Mouse (Mus musculus): ENCODE results near the gene Sbno1.
A peak's percentile ranks its signal among the peaks of the same experiment; 100 is the strongest.
"Not testable (repeated sequence)": the region's sequence is repeated elsewhere in the genome, so short reads cannot be mapped to it uniquely, and the experiment has no call there.

Sbno1 gene

DNA sequence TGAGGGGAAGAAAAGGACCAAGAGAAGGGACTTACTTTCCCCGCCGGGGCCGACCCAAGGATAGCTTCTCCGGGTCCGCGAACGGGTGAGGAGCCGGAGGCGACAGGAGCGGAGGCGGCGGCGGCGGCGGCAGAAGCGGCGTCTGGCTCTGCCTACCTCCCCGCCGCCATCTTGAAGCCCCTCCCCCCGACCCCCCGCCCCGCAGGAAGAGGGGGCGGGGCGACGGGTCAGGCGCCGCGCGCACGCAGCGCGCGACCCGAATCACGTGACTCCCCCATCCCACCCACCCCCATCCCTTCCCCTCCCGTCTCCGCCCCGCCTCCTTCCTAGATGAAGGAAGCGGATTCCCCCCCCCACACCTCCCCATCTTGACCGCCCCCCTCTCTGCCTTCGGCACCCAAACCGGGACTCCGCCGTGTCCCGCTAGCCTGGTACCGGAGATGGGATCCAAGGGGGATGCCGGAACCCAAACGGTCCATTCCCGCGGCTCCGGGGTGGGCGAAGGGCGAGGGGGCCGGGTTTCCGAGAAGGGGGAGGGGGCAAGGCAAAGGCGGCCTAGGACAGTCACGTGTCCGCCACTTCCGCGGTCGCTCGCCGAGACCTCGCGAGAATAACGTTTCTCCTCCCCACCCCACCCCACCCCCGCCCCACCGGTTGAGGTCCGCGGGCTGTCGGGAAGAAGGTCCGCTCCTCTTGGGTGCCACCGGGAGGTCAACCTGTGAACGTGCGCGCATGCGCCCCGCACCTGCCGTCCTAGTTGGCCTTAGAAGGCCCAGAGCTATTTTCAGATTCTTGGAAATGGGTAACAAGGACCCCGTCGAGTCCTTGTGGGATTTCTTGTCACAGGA lies at the start of gene Sbno1:
Gene Sbno1, minus strand, starts transcription at position 590 of the 848 bp plus-strand sequence.
- DNase-seq (ENCODE audit: low read depth, low spot score) = peak; percentile 96

DNA sequence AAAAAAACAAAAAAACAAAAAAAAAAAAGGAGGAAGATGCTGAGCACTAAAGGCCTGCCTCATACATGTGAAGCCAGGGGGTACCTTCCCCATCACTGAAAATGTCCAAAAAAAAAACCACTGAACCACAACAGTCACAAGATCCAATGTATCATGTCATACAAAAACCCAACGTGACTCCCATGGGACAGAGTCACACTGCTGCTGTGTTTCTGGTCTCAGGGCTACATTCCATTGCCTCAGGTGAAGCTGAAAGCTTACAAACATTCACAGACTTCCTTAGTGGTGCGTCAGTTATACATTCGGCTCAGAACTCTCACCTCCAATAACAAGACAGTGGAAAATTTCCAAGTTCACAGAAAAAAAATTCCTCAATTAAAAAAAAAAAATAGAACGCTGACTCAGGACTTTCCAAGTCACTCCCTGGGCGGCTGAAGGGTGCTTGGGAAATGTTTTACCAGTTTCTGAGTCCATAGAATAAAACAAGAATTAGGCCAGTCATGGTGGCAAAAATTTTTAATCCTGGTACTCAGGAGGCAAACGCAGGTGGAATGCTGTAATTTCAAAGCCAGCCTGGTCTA lies 44.9 kb upstream of the Sbno1 start:
- no peak for DNase-seq (ENCODE audit: low read depth, low spot score)

DNA sequence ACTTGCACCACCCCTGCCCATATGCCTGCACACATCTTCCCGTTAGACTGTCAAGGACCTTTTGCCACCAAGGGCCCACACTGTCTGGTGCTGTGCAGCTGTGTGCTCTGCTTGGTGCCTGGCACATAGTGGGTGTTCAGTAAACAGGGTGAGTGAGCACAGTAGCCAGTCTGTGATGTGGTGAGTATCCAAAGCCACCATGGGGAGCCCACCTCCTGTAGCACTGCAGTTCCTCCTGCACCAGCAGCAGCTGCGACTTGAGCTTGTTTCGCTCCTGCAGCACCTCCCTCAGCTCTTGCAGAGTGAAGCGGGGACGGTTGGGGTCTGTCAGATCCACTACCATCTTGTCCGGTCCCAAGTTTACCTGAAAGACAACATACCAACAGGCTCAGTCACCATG lies 43.7 kb upstream of the Sbno1 start:
- DNase-seq (ENCODE audit: low read depth, low spot score) = no peak

DNA sequence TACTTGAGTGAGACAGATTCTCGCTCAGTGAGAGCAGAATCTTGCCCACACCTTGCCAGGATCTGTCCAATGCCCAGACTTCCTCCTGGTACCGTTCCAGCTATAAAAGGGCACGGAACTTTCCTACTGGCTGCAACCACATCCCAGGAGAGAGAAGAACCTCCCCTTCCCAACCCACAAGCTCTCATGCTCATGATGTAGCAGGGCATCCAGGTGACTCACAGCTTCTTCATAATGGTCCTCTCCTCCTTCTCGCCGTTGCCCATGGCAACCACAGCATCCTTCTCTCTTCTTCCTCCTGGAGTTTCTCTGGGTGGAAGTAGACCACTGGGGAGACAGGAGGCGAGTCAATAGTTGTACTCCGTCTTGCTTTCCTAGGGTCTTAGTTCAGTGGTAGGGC lies 42.6 kb upstream of the Sbno1 start:
- no peak for DNase-seq (ENCODE audit: low read depth, low spot score)

DNA sequence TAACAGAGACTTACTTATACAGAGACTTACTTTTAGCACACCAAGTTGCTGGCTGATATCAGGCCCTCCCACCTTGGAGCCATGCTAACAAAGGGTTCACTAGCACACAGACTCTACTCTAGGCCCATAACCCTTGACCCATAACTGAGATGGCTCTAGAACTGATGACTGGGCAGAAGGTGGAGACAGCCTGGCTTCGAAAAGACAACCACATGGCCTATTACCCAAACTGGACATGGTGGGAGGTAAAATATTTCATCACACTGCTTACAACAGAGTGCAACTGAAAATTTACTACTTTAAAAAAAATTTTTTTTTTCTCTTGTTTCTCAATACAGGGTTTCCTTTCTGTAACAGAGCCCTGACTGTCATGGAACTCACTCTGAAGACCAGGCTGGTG lies 42.0 kb upstream of the Sbno1 start:
- no peak for DNase-seq (ENCODE audit: low read depth, low spot score)

DNA sequence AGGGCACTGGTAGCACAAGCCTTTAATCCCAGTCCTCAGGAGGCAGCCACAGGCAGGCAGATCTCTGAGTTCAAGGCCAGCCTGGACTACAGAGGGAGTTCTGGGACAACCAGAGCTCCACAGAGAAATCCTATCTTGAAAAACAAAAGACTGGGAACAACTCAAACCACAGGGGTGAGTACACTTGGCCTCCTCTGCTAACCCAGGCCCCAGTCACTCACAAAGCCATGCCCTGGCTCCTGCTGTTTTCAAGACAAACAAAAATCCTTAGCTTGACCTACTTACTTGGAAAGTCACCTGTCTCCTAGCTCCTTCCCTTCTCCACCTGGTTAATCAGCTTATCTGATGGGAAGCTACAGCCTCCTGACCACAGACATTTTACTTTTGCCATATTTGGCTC lies 39.1 kb upstream of the Sbno1 start:
- no peak for DNase-seq (ENCODE audit: low read depth, low spot score)

DNA sequence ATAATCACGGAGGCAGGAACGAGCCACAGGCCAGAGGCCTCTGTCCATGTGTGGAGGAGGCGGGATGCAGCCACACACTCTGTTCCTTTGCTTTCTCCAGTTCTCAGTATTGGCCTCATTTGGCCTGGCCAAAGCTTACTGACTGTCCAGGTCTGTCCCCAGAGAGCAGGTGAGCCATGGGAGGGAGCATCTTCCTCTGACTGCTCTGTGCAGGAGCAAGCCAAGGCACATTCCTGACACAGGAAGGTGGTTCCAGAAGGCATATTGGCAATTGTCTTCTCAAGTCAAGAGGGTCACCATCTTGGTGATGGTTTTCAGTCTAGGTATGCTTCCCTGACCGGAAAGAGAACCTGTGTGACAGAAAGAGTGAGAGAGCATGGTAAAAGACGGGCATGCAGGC lies 37.7 kb upstream of the Sbno1 start:
- no peak for DNase-seq (ENCODE audit: low read depth, low spot score)

DNA sequence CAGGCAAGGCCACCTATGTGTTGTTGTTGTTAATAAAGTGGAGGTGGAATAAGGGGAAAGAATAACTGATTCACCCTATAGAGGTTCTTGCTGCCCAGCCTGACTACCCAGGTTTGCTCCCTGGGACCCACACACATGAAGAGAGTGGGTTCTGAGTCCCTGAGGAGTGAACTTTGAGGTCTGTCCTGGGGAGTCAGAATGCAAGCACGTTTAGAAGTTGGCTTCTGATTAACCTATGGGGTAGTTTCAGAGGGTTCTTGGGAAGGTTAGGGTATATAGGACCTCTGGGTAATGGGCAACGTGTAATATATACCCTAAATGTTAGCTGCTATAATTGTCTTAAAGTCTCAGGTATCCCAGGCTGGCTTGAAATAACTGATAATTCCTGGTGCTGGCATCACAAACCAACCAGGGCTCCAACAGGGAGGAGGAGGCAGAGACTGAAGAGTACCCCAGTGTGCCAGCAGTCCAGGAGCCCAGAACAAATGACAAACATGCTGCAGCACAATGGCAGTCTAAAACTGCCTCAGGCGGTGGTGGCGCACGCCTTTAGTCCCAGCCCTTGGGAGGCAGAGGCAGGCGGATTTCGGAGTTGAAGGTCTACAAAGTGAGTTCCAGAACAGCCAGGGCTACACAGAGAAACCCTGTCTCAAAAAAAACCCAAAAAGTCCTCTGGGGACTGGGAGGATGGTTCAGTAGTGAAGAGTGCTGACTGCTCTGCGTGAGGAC lies 36.7 kb upstream of the Sbno1 start:
- DNase-seq (ENCODE audit: low read depth, low spot score) = no peak

DNA sequence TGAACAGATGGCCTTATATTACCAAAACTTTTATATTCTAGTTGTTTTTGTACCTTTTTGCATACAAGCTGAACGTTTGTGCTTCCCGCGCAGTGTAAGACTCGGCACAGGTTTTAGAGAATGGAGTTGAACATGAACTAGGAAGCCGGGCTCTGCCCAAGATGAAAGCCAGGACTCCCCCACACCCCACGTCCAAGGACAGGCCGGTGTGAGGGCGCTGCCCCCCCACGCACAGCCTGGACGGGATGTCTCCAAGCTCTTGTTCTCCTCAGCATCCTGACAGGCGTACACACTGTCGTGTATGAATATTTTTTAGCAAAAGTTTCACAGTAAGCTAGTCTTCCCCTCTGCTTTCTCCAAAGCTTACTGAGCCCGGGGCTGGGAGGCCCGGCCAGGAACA lies 35.1 kb upstream of the Sbno1 start:
- DNase-seq (ENCODE audit: low read depth, low spot score) = not testable (repeated sequence)

DNA sequence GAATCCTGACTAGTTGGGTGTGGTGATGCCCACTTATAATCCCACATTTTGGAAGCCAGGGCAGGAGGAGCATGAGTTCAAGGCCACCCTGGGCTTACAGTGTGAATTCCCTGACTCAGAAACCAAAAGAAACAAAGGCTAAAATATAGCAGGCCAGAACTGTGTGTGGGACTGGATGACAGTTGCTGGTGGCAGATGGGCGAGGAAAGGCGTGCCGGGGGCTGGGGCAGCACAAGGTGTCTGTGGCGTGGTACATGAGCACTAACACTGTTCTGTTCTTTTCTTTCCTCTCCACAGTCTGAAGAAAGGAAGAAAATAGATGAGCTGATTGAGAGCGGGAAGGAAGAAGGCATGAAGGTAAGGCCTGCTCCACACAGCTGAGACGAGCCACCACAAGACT lies 31.0 kb upstream of the Sbno1 start:
- DNase-seq (ENCODE audit: low read depth, low spot score) = no peak

DNA sequence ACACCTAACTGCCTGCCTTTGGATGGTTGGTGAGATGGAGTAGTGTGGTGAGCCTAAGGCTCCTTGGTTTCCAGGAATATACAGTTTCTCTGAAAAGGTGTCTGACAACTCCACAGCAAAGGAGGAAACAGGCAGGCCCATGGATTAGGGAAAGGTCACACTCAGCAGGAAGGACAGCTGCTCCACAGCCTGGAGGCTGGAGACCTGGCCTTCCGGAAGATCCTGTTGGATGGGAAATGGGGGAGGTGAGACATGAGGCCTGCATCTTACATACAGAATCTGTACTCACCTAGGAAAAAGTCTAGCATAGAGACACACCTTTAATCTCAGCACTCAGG lies 28.2 kb upstream of the Sbno1 start:
- no peak for DNase-seq (ENCODE audit: low read depth, low spot score)

DNA sequence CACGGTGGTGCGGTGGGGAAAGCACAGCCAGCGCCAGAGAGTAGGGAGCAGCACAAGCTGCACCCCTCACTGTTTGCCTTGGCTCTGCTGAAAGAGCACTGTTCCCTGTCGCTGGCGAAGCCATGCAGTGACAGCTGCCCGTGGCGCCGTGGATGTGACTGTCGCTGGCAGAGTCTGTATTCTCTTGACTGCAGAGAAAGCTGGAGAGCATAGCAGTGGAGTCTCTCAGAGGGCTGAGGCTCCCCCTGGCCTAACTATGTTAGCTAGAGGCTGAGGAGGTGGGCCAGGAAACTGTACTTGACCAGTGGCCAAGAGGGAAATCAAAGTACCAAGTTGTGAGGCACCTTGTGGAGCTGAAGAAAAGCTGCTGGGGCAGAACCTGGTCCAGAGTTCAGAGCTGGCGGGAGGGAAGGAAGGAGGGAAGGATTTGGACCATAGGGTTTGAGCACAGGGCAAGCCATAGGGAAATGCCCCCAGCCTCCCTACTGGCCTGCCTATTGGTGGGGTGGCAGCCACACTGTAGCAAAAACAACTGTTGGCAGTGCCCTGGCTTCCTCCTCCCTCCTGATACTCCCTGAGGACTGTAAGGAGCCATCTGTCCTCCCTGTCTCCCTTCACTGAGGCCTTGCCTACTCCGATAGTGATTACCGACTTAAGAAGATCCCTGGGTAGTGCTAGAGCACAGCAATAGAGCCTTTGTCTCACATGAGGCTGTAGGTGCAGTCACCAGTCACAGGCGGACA lies 27.7 kb upstream of the Sbno1 start:
- no peak for DNase-seq (ENCODE audit: low read depth, low spot score)

DNA sequence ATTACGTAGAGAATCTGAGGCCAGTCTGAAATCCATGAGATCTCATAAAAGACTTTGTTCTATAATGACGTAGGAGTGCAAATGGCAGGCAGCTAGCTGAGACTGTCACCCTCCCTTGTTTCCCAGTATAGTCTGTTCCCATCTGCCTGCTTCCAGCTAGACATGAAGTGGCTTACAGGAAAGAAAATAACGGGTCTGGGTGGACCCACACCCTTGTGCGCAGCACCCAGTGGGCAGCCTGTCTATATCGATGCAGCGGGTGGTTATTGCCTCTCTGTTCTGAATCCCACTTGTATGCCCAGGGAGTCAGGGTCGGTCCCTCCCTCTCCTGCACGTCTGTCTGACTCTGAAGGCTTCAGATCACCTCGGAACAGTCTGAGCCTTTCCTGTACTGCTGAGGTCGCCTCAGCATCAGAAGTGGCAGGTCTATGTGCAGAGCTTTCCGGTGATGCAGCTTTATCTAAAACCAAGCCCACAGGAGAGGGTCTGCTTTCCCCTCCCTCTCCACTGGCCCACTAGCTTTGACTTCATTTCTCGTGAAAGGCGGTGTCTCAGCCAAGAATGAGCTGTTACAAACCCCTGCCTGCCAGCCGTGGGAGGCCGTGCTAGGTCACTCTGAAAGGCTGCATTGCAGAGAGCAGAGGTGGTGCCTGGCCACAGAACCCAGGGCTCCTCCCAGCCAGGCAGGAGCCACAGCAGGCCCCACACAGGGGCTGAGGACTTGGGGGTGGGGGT lies 26.9 kb upstream of the Sbno1 start:
- DNase-seq (ENCODE audit: low read depth, low spot score) = no peak

DNA sequence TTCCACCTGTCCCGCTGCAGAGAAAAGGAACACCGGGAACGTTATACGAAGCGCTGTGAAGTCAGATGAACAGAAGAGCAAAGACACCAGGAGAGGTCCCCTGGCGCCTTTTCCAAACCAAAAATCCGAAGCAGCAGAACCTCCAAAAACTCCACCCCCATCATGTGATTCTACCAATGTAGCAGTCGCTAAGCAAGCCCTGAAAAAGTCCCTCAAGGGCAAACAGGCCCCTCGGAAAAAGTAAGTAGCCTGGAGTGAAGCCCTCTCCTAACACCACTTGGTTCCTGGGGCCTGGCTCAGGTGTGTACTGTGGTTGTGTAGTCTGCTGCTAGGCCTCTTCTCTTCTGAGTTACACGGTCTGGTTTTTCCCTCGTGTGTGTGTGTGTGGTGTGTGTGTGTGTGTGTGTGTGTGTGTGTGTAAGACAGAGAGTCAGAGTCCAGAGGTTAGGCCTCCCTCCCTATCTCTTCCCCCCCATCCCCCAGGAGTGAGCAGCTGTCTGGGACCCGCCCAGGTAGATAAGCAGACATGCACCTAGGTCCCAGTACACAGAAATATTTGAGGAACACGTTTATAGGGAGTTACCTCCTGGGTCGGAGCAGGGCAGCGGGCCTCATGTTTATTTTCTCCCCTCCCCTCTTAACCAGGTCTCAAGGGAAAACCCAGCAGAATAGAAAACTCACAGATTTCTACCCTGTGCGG lies 25.0 kb upstream of the Sbno1 start:
- no peak for DNase-seq (ENCODE audit: low read depth, low spot score)

DNA sequence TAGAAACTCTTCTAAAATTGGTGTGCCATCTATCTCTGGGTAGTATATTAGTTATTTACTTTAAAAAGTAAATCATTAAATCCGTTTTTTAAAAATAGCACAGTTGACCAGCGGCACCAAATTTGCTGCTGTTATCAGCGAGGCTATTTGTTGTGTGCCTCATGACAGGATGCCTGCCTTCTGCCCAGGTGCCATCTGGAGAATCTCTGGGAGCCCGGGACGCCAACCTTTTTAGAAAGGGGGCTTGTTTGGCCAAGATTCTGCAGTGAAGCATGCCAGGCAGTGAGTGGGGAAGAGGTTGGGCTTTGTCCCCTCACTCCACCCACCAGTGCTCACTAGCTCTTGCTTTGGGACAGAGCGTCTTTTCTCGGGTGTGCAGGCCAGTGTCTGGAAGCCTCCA lies 24.2 kb upstream of the Sbno1 start:
- no peak for DNase-seq (ENCODE audit: low read depth, low spot score)

DNA sequence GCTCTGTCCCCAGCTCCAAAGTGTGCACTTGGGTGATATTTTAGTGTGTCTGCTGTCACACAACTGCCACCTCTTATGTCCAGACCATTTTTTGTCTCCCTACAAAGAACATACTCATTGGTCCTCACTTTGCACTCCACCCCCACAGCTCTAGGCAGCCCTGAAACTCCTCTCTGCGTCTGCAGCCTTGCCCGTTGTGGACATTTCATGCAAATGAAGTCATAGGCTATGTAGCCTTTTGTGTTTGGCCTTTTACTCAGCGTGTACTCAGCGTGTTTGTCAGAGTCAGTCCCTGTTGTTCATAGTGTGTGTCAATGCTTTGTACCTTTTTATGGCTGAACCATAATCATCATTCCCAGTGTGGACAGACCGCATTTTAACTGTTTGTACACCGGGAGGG lies 23.7 kb upstream of the Sbno1 start:
- DNase-seq (ENCODE audit: low read depth, low spot score) = no peak

DNA sequence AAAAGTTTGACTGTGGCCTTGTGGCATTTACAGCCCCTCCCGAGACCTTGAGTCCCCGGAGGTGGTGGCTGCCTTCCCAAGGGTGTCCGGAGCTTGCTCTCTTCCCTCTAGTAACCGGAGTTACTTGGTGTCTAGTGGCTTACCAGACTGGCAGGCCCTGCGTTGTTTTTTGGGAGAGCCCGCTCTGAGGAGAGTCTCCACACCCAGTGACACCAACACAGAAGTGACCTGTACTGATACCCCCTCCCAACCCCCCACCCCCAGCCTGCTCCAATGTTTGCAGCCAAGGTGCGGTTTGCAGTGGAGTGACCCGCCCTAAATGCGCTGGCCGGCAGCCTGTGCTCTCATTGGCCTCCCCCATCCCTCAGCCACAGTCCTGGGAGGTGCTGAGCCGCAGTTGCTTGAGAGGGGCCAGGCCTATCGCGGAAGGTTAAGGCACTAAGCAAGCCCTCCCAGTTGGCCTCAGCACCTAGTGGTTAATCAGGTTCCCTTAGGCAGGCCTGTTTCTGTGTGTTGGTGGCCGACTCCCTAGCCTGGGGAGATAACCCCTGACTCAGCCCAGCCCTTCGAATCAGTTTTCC lies 20.6 kb upstream of the Sbno1 start:
- peak; percentile 43 for DNase-seq (ENCODE audit: low read depth, low spot score)

DNA sequence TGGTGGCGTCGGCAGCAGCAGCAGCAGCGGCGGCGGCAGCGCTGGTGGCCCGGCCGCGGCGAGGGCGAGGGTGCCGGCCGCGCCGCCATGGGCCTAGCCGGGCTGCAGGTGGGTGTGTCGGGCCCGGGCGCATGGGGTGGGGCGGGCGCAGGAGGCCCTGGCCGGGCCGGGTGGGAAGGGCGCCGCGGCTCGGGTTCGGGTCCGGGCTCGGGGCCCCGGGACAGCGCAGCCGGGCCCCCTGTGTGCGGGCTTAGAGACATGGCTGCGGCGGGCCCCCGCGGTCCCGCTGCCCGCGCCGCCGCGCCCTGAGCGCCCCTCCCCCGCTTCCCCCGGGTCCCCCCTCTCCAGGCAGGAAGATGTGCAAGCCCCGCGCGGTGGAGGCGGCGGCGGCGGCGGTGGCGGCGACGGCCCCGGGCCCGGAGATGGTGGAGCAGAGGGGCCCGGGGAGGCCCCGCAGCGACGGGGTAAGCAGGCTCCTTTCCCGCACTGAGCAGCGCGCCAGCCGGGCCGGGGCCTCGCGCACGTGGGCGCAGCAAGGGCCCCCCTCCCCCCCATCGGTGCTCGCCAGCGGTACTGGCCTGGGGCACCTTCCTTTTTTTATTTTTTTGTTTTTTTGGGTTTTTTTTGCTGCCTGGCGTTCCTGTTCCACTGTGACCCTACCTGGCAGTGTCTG lies 20.0 kb upstream of the Sbno1 start:
- DNase-seq (ENCODE audit: low read depth, low spot score) = peak; percentile 60

DNA sequence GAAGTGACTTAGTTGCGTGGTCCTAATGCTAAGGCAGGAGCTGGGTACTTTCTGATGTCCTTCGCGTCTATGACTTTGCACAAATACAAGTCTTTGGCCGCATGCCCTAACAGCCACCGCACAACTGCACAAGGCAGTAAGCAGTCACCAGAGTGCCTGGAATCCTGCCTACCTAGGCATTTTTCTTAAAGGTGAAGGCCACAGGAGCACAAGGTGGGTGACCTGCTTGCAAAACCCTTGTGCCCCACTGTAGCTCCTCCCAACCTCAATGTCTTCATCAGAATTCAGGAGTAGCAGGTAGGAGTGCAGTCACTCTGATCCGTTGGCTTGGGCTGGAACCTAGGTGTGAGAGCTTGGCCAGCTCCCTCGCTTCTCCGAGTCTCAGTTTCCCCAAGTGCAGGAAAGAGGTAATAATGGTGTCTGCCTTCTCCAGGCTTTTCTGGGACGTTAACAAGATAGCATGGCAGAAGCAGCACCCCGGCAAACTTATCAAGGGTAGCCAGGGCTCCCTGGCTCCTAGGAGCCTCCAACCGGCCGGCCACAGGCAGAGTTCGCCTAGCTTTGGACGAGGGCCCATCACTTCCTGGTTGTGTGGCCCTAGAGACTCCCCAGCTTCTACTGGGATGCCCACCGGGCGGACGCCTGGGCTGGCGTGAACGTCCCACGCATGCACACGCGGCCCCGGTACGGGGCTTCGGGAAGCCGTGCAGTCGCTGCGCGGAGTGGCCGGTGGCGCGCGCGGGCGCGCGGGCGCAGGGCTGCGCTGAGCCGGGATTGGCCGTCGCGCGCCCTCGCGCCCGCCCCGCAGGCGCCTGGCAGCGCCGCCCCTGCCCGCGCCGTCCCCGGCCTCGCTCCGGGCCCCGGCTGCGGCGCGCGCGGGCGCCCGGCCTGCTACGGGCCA lies 19.1 kb upstream of the Sbno1 start:
- peak; percentile 87 for DNase-seq (ENCODE audit: low read depth, low spot score)
